ENCODE assay signal across 7 mouse cellular contexts in the genomic region with DNA sequence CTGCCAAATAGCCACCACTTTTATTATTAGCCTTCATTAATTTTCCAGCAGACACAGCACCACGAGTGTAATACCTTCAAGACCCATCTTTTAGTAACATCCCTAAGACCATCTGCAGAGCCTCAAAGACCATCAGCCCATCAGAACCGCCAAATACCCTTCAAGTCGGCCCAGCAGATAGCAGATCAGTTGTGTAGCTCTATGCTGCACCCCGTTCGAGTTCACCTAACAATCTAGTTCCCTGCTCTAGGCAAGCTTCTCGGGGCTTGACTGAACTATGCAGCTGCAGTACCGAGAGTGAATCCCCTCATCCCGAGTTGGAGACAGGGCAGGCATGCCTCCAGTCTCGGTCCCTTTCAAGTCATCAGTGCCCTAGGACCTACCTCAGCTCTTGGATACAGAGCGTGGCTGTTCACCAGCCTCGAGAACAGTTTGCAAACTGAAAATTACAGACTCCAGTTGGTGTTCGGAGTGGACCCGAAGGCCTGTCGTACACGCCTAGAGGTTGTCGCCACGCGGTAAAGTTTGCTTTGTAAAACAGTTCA. TPM values are rescaled to one million over a fixed set of nuclear protein-coding genes. Genes with fewer than 3 reads are reported as not detected.
A peak's percentile ranks its signal among the peaks of the same experiment; 100 is the strongest.
DNase-seq lines count a peak whose midpoint lies in the region; ATAC-seq and TF ChIP-seq lines count a peak whose summit lies in the region.

No protein-coding gene starts in this region.

- no peaks in the 10 kb centered on the region for H3K4me1 ChIP-seq in spleen, adult 2 months (ENCODE audit: control insufficient read depth, insufficient read depth, insufficient read length)
- H3K4me1 ChIP-seq in forebrain, embryonic 13.5 days: peaks cover 9% of the 10 kb centered on the region
- H3K4me1 ChIP-seq in liver, embryonic 13.5 days (replicated peaks): peaks cover 17% of the 10 kb centered on the region

- no peaks in the 10 kb centered on the region; the same call in 1 of the 2 replicates for H3K36me3 ChIP-seq in spleen, adult 2 months (ENCODE audit: control insufficient read depth, insufficient read depth, low read length)
- no peaks in the 10 kb centered on the region for H3K36me3 ChIP-seq in forebrain, embryonic 13.5 days (ENCODE audit: poor library complexity, severe bottlenecking)
- H3K36me3 ChIP-seq in liver, embryonic 13.5 days: peaks cover 10% of the 10 kb centered on the region; the same call in 1 of the 2 replicates

- peak overlapping the region; percentile 73 for H3K9ac ChIP-seq in forebrain, embryonic 13.5 days
- H3K9ac ChIP-seq in liver, embryonic 13.5 days: peak overlapping the region; percentile 79

- H3K4me3 ChIP-seq in spleen, adult 2 months (ENCODE audit: extremely low read depth, insufficient read depth, insufficient read length): peak overlapping the region; percentile 86
- peak overlapping the region; percentile 56 for H3K4me3 ChIP-seq in forebrain, embryonic 13.5 days
- H3K4me3 ChIP-seq in liver, embryonic 13.5 days (replicated peaks): peak overlapping the region; percentile 72

- peak overlapping the region; percentile 60 for H3K4me2 ChIP-seq in forebrain, embryonic 13.5 days
- H3K4me2 ChIP-seq in liver, embryonic 13.5 days: peak overlapping the region; percentile 66

- ATAC-seq in forebrain, embryonic 13.5 days: no peak; the same call in none of the 2 replicates
- ATAC-seq in liver, embryonic 13.5 days (ENCODE audit: low read depth): peak; percentile 56

- no peak for TF ChIP-seq CTCF in spleen, adult 2 months (IDR thresholded peaks at IDR 0.05; ENCODE audit: extremely low read depth, insufficient read depth, insufficient read length, insufficient replicate concordance)

- TF ChIP-seq POLR2A in spleen, adult 2 months (IDR thresholded peaks at IDR 0.05; ENCODE audit: low read depth, low read length): no peak

- no peaks in the 10 kb centered on the region for H3K9me3 ChIP-seq in forebrain, embryonic 13.5 days (replicated peaks)
- H3K9me3 ChIP-seq in liver, embryonic 13.5 days (replicated peaks): no peaks in the 10 kb centered on the region

- no peak for DNase-seq in spleen, adult 2 months (ENCODE audit: low read depth in 1 of 2, low spot score in 2 of 2)
- no peak for DNase-seq in spleen, adult 18-20 months
- DNase-seq in liver, embryonic 13.5 days: no peak
- DNase-seq in retina, embryonic 14.5 days (ENCODE audit: low spot score): no peak
- DNase-seq in ovary, postnatal 14 days (ENCODE audit: low spot score): no peak
- DNase-seq in urinary bladder, adult 18-20 months (ENCODE audit: low spot score in 2 of 2): no peak

- H3K27me3 ChIP-seq in spleen, adult 2 months (ENCODE audit: control insufficient read depth, insufficient read depth, low read length): no peaks in the 10 kb centered on the region
- H3K27me3 ChIP-seq in forebrain, embryonic 13.5 days: no peaks in the 10 kb centered on the region
- no peaks in the 10 kb centered on the region for H3K27me3 ChIP-seq in liver, embryonic 13.5 days

- peak overlapping the region; percentile 48; the same call in 1 of the 2 replicates for H3K27ac ChIP-seq in spleen, adult 2 months (ENCODE audit: insufficient read depth, low read length)
- no peak overlapping the region for H3K27ac ChIP-seq in forebrain, embryonic 13.5 days
- H3K27ac ChIP-seq in liver, embryonic 13.5 days: peak overlapping the region; percentile 44

- WGBS in spleen, adult 2 months: 17% methylated on average over 18 of the region's 18 CpGs
- WGBS in forebrain, embryonic 13.5 days: 20% methylated on average over 18 of the region's 18 CpGs
- 9% methylated on average over 18 of the region's 18 CpGs for WGBS in liver, embryonic 13.5 days (ENCODE audit: insufficient replicate concordance)

RNA-seq across cellular contexts. Expression of a gene that starts 0.3 kb away (rescaled TPM):
- 17.0 and 20.3 TPM in 2 replicates for polyA plus RNA-seq in spleen, adult 2 months (2012; rRNA removed)
- polyA plus RNA-seq in forebrain, embryonic 13.5 days (2015; fragmentation: Nextera tagmentation; extraction: Ambion mirVana): 51.3 and 51.7 TPM in 2 replicates
- polyA plus RNA-seq in liver, embryonic 13.5 days (2015; fragmentation: Nextera tagmentation; extraction: Ambion mirVana): 40.1 and 41.9 TPM in 2 replicates

RNA-seq across cellular contexts. Expression of a gene that starts 19.1 kb away (rescaled TPM):
- polyA plus RNA-seq in spleen, adult 2 months (2012; rRNA removed): 33.2 and 39.8 TPM in 2 replicates
- 14.1 and 14.9 TPM in 2 replicates for polyA plus RNA-seq in forebrain, embryonic 13.5 days (2015; fragmentation: Nextera tagmentation; extraction: Ambion mirVana)
- polyA plus RNA-seq in liver, embryonic 13.5 days (2015; fragmentation: Nextera tagmentation; extraction: Ambion mirVana): 76.5 and 79.6 TPM in 2 replicates

RNA-seq across cellular contexts. Expression of a gene that starts 45.5 kb away (rescaled TPM):
- polyA plus RNA-seq in spleen, adult 2 months (2012; rRNA removed): 3.7 and 6.9 TPM in 2 replicates
- 29.1 and 32.3 TPM in 2 replicates for polyA plus RNA-seq in forebrain, embryonic 13.5 days (2015; fragmentation: Nextera tagmentation; extraction: Ambion mirVana)
- 0.88 and 1.1 TPM in 2 replicates for polyA plus RNA-seq in liver, embryonic 13.5 days (2015; fragmentation: Nextera tagmentation; extraction: Ambion mirVana)

RNA-seq across cellular contexts. Expression of a gene that starts 58.5 kb away (rescaled TPM):
- 40.9 and 64.1 TPM in 2 replicates for polyA plus RNA-seq in spleen, adult 2 months (2012; rRNA removed)
- 21.2 and 21.5 TPM in 2 replicates for polyA plus RNA-seq in forebrain, embryonic 13.5 days (2015; fragmentation: Nextera tagmentation; extraction: Ambion mirVana)
- 61.8 and 64.4 TPM in 2 replicates for polyA plus RNA-seq in liver, embryonic 13.5 days (2015; fragmentation: Nextera tagmentation; extraction: Ambion mirVana)
